Mouse (Mus musculus): ENCODE measurements around the gene Vps33b. TPM values are rescaled to one million over a fixed set of nuclear protein-coding genes. Genes with fewer than 3 reads are reported as not detected.

Gene Vps33b
- polyA plus RNA-seq, 1 experiment: 5.0 TPM

DNA sequence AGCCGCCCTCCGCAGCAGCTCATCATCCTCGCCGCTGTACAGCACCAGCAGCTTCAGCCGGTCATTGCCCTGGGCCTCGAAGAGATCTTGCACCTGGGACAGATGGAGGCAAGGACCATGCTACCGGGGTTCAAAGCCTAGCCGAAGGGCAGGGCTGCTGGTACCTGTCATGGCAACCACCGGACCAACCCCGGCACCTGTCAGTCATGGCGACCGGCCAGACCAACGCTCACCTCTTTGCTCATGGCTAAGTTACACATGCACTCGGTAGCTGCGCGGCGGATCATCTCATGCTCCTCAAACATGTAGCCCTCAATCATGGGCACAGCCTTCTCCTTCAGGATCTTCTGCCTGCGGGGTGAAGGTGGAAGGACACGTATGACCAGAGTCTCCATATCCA is 56.6 kb downstream of the Vps33b start:
- TF ChIP-seq FLI1 (IDR thresholded peaks at IDR 0.05; ENCODE audit: low read length) (no peak), GATA1 (IDR thresholded peaks at IDR 0.05; ENCODE audit: borderline replicate concordance, low read length) (no peak)
- Histone ChIP-seq H3K27me3 (replicated peaks) (no peaks in the 10 kb centered on the region), H3K4me3 (replicated peaks) (peak overlapping the region; percentile 12), H3K36me3 (replicated peaks; ENCODE audit: low read length) (peaks cover 64% of the 10 kb centered on the region), H3K9me3 (no peaks in the 10 kb centered on the region), H3K4me1 (peaks cover 48% of the 10 kb centered on the region)

DNA sequence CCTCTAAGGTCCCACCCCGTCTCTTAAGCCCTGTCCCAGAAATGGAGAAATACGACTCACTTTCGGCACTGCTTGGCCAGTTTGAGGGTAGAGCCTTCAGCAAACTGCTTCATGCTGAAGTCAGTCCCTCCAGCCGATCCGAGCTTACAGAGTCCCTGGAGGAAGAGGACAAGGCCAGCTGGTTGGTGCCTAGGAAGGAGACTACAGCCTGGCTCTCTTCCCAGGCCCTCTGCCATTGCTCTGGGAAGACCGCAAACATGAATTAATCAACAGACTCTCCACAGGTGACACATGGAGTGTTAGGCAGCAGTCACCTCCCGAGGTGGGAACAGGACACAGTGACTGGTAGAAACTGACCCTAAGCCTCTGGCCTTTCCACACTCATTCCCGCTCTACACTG is 60.8 kb downstream of the Vps33b start:
- Histone ChIP-seq H3K4me3 (replicated peaks) (no peak overlapping the region), H3K4me1 (peaks cover 39% of the 10 kb centered on the region), H3K36me3 (replicated peaks; ENCODE audit: low read length) (peaks cover 100% of the 10 kb centered on the region), H3K27me3 (replicated peaks) (no peaks in the 10 kb centered on the region), H3K9me3 (peaks cover 10% of the 10 kb centered on the region)
- TF ChIP-seq FLI1 (IDR thresholded peaks at IDR 0.05; ENCODE audit: low read length) (no peak), GATA1 (IDR thresholded peaks at IDR 0.05; ENCODE audit: borderline replicate concordance, low read length) (no peak)

DNA sequence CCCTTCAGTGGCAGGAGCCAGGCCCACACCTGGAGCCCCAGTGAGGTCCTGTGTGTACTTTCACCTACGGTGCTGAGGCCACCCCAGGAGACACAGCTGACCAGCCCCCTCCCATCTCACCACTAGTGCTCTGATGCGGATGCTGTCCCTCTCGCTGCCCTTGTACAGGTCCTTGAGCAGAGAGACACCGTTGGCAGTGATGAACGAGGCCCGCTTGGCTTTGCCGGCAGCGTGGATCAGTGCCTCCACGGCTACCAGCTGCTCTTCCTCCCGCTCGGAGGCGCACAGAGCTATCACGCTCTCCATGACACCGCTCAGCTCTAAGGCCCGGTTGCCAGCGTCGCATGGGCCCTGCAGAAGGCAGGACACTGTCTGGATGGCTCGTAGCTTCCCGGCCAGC is 62.0 kb downstream of the Vps33b start:
- Histone ChIP-seq H3K4me1 (peaks cover 40% of the 10 kb centered on the region), H3K27me3 (replicated peaks) (no peaks in the 10 kb centered on the region), H3K9me3 (peaks cover 10% of the 10 kb centered on the region), H3K36me3 (replicated peaks; ENCODE audit: low read length) (peaks cover 100% of the 10 kb centered on the region), H3K4me3 (replicated peaks) (peak overlapping the region; percentile 13)
- TF ChIP-seq GATA1 (IDR thresholded peaks at IDR 0.05; ENCODE audit: borderline replicate concordance, low read length) (no peak), FLI1 (IDR thresholded peaks at IDR 0.05; ENCODE audit: low read length) (no peak)

DNA sequence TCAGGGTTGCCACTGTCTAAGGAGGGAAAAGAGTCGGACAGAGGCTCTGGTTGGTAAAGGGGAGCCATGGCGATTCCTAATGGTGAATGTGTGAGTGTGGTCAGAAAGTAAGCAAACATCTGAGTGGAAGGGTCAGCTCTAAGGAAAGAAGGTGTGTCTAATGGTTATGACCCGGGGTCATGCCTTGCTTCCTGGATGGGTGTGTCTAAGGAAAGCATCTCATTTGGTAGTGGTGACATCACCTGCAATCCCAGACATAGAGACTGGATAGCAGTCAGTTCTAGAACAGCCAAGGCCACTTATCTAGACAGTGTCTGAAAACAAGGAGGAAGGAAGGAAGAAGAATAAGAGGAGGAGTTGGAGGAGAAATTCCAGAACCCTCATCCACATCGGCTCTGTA is 65.4 kb downstream of the Vps33b start:
- Histone ChIP-seq H3K27me3 (replicated peaks) (no peaks in the 10 kb centered on the region), H3K36me3 (replicated peaks; ENCODE audit: low read length) (peaks cover 90% of the 10 kb centered on the region), H3K4me1 (peaks cover 52% of the 10 kb centered on the region), H3K4me3 (replicated peaks) (no peak overlapping the region), H3K9me3 (peaks cover 10% of the 10 kb centered on the region)
- no peak for TF ChIP-seq FLI1 (IDR thresholded peaks at IDR 0.05; ENCODE audit: low read length)
- no peak for TF ChIP-seq GATA1 (IDR thresholded peaks at IDR 0.05; ENCODE audit: borderline replicate concordance, low read length)

DNA sequence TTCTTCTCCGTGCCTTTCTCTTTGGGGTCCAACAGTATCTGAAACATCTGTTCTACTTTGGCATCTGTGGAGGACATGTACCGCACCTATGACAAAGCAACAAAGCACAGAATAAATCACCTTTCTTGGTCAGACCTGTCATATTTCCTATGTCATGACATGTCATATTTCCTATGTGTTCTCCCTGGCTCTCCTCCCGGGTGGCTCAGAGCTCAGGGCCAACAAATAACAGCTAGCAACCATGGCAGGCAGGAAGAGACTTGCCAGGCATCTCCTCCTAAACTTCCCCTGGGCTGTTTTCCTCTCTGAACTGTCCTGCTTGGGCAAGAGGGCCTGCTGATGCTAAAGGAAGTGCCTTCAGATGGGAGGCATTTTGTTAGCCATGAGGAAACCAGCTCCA is 67.5 kb downstream of the Vps33b start:
- Histone ChIP-seq H3K27me3 (replicated peaks) (no peaks in the 10 kb centered on the region), H3K4me1 (peaks cover 62% of the 10 kb centered on the region), H3K36me3 (replicated peaks; ENCODE audit: low read length) (peaks cover 69% of the 10 kb centered on the region), H3K4me3 (replicated peaks) (no peak overlapping the region), H3K9me3 (peaks cover 10% of the 10 kb centered on the region)
- no peak for TF ChIP-seq GATA1 (IDR thresholded peaks at IDR 0.05; ENCODE audit: borderline replicate concordance, low read length)
- TF ChIP-seq FLI1 (IDR thresholded peaks at IDR 0.05; ENCODE audit: low read length): no peak

DNA sequence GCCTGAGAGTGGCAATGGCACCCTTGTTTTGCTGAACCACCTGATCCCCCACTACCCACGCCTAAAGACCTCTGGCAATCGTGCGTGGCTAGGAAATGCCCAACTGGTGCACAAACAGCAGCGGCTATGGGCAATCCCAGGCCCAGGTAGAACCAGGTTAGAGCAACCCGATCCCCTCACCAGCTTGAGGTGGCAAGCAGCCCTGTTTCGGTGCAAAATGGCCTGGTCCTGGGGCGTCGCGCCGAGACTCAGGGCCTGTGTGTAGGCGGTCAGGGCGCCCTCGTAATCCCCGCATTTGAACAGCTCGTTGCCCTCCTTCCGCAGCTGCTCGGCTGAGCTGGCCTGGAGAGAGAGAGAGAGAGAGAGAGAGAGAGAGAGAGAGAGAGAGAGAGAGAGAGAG is 69.9 kb downstream of the Vps33b start:
- Histone ChIP-seq H3K9me3 (no peaks in the 10 kb centered on the region), H3K27me3 (replicated peaks) (no peaks in the 10 kb centered on the region), H3K4me3 (replicated peaks) (peak overlapping the region; percentile 93), H3K36me3 (replicated peaks; ENCODE audit: low read length) (peaks cover 45% of the 10 kb centered on the region), H3K4me1 (peaks cover 81% of the 10 kb centered on the region)
- no peak for TF ChIP-seq GATA1 (IDR thresholded peaks at IDR 0.05; ENCODE audit: borderline replicate concordance, low read length)
- TF ChIP-seq FLI1 (IDR thresholded peaks at IDR 0.05; ENCODE audit: low read length): no peak

DNA sequence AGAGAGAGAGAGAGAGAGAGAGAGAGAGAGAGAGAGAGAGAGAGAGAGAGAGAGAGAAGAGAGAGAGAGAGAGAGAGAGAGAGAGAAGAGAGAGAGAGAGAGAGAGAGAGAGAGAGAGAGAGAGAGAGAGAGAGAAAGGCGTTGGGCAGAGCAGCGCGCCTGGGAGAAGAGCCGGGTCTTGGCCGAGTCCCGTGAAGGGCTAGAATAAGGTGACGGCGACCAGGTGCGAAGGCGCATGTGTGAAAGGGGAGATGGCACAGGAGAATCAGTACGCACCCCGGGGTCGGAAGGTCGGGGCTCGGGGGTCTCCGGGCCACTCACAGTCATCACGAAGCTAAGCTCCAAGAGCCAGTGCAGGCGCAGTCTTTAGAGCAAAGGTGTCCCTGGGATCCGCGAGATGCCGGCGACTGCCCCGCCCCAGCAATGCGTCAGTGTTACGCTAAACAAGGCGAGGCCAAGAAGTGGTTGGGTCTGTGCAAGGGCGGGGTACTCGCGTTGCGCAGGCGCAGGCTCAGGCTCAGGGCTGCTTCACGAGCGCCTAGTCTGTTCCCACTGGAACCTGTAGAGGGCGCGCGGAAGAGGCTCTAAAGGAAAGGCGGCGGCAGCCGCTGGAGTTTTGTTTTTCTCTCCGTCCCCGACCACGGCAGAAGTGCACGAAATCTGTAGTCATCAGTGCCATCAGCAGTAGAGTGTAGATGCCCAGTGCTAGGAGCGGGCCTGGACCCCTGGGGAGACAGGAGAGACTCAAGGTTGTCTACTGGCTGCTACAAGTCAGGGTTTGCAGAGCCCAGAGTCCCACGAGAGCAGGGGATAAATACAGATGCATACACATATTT is 70.6 kb downstream of the Vps33b start:
- TF ChIP-seq FLI1 (IDR thresholded peaks at IDR 0.05; ENCODE audit: low read length) (no peak), GATA1 (IDR thresholded peaks at IDR 0.05; ENCODE audit: borderline replicate concordance, low read length) (no peak)
- H3K9me3 ChIP-seq: no peaks in the 10 kb centered on the region
- peaks cover 77% of the 10 kb centered on the region for H3K4me1 ChIP-seq
- H3K36me3 ChIP-seq (replicated peaks; ENCODE audit: low read length): peaks cover 38% of the 10 kb centered on the region
- H3K27me3 ChIP-seq (replicated peaks): no peaks in the 10 kb centered on the region
- peak overlapping the region; percentile 94 for H3K4me3 ChIP-seq (replicated peaks)

DNA sequence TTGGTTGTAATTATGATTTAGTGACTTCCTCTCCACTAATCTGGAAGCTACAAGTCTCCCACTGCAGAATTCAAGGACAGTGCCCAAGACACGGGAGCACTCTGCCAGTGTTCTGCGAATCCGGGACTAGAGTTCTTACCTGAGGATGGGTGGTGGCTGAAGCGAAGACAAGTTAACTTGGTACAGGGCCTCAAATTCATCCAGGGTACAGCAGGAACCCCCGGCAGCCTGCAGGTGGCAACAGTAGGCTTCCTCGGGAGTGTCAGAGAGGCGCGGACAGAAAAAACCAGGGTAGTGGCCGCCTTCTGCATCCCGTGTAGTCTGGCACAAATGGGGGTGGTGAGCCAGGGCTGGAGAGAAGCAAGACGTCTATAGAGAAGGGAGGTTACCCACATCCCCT is 71.3 kb downstream of the Vps33b start, which contains the start of gene Unc45a:
Unc45a (minus strand) TSS at position 213 of the 400 bp plus-strand sequence.
- H3K9me3 ChIP-seq: no peaks in the 10 kb centered on the region
- TF ChIP-seq GATA1 (IDR thresholded peaks at IDR 0.05; ENCODE audit: borderline replicate concordance, low read length): no peak
- TF ChIP-seq FLI1 (IDR thresholded peaks at IDR 0.05; ENCODE audit: low read length): no peak
- H3K36me3 ChIP-seq (replicated peaks; ENCODE audit: low read length): peaks cover 35% of the 10 kb centered on the region
- peak within 1 kb of the TSS; percentile 94 for H3K4me3 ChIP-seq (replicated peaks)
- H3K4me1 ChIP-seq: peaks cover 75% of the 10 kb centered on the region
- H3K27me3 ChIP-seq (replicated peaks): no peaks in the 10 kb centered on the region

Other genes with a start within 250 kb of the Vps33b start
- gene Zfp710, start 244.8 kb upstream of the Vps33b start, polyA plus RNA-seq (2012; ENCODE audit: insufficient read depth, low replicate concordance): 55.0 and 142 TPM in 2 replicates
- gene Idh2, start 154.3 kb upstream of the Vps33b start, polyA plus RNA-seq (2012; ENCODE audit: insufficient read depth, low replicate concordance): 14.1 and 79.2 TPM in 2 replicates
- 30.8 and 31.0 TPM in 2 replicates for gene Sema4b, start 82.8 kb upstream of the Vps33b start, polyA plus RNA-seq (2012; ENCODE audit: insufficient read depth, low replicate concordance)
- gene Cib1, start 36.8 kb upstream of the Vps33b start, polyA plus RNA-seq (2012; ENCODE audit: insufficient read depth, low replicate concordance): 42.4 and 54.0 TPM in 2 replicates
- gene Gdpgp1, start 36.8 kb upstream of the Vps33b start, polyA plus RNA-seq (2012; ENCODE audit: insufficient read depth, low replicate concordance): 1.6 and 7.0 TPM in 2 replicates
- gene Ttll13, start 23.3 kb upstream of the Vps33b start, polyA plus RNA-seq (2012; ENCODE audit: insufficient read depth, low replicate concordance): 0.11 TPM in 1 of 2 replicates, not detected in the other
- 3.8 and 39.8 TPM in 2 replicates for gene Ngrn, start 8.4 kb upstream of the Vps33b start, polyA plus RNA-seq (2012; ENCODE audit: insufficient read depth, low replicate concordance)
- 5.6 TPM in 1 of 2 replicates, not detected in the other for gene Prc1, start 24.8 kb downstream of the Vps33b start, polyA plus RNA-seq (2012; ENCODE audit: insufficient read depth, low replicate concordance)
- gene Rccd1, start 54.8 kb downstream of the Vps33b start, polyA plus RNA-seq (2012; ENCODE audit: insufficient read depth, low replicate concordance): 4.7 and 5.0 TPM in 2 replicates
- gene Unc45a, start 71.4 kb downstream of the Vps33b start, polyA plus RNA-seq (2012; ENCODE audit: insufficient read depth, low replicate concordance): 37.4 and 78.5 TPM in 2 replicates
- 17.4 and 104 TPM in 2 replicates for gene Hddc3, start 73.5 kb downstream of the Vps33b start, polyA plus RNA-seq (2012; ENCODE audit: insufficient read depth, low replicate concordance)
- 36.1 and 38.2 TPM in 2 replicates for gene Man2a2, start 101.7 kb downstream of the Vps33b start, polyA plus RNA-seq (2012; ENCODE audit: insufficient read depth, low replicate concordance)
- 42.2 and 53.1 TPM in 2 replicates for gene Fes, start 118.3 kb downstream of the Vps33b start, polyA plus RNA-seq (2012; ENCODE audit: insufficient read depth, low replicate concordance)
- gene Furin, start 135.8 kb downstream of the Vps33b start, polyA plus RNA-seq (2012; ENCODE audit: insufficient read depth, low replicate concordance): 72.7 and 125 TPM in 2 replicates

Measured in megakaryocyte, embryonic 14.5 days (primary cell).